1 mouse cellular context compared by ENCODE assay signal in the genomic region with DNA sequence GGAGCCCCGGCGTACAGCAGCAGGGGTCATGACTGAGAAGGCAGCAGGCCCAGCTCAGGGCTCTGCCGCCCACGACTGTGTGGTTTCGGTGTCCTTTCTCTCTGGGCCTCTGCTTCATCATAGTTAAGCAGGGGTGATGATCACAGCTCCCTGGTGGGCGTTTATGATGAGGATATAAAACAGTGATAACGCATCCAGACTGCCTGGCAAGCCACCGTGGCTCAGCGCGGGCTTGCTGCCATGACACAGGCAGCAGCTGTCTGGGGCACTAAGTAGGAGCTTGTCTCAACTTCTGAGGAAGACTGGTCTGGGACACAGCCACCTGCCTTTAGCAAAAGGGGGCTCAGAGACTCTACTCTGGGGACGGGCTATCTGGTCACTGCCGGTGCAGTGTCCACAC.
TF ChIP-seq lines count a peak whose summit lies in the region.

No protein-coding gene starts in this region.

TF ChIP-seq in MEL, 35 proteins besides CTCF, POLR2A, EP300 and RAD21:
- TF ChIP-seq ETS1 (IDR thresholded peaks at IDR 0.05; ENCODE audit: low read depth, low read length) (0 out of 2 replicates have a peak, but pooled peaks have one; percentile 28), GATA1 (IDR thresholded peaks at IDR 0.05; ENCODE audit: low read depth, low read length) (peak; percentile 33; the same call in 1 of the 2 replicates), BHLHE40 (IDR thresholded peaks at IDR 0.05; ENCODE audit: borderline replicate concordance, low read depth, low read length) (no peak)
